Comparison of ENCODE assay signal across 9 mouse cellular contexts in genomic region chr13:56597831-56598612, GRCm38 (mm10). TPM values are rescaled to one million over a fixed set of nuclear protein-coding genes. Genes with fewer than 3 reads are reported as not detected.
DNase-seq lines count a peak whose midpoint lies in the region; ATAC-seq lines count a peak whose summit lies in the region.
"Had no signal": no experiment of that assay in that cellular context is flagged by ENCODE, and none has a peak within 500 bp of the region (broad histone marks: within the 10 kb centered on the region; RNA-seq: fewer than 3 reads in every experiment).

No protein-coding gene starts in this region.

- no peak overlapping the region for H3K4me3 ChIP-seq in stomach, embryonic 14.5 days (ENCODE audit: low read depth, low read length)

- no peaks in the 10 kb centered on the region for H3K27me3 ChIP-seq in stomach, embryonic 14.5 days (ENCODE audit: control insufficient read depth, insufficient read depth, low read length)

- H3K27ac ChIP-seq in stomach, embryonic 14.5 days (ENCODE audit: low read length): 0 out of 2 replicates have a peak overlapping the region, but pooled peaks have one; percentile 11

- no peaks in the 10 kb centered on the region for H3K36me3 ChIP-seq in stomach, embryonic 14.5 days (ENCODE audit: control insufficient read depth, insufficient read depth, low read length)

- no peaks in the 10 kb centered on the region for H3K9me3 ChIP-seq in stomach, embryonic 14.5 days (ENCODE audit: control insufficient read depth, low read depth, low read length)

- H3K4me2 ChIP-seq in stomach, embryonic 14.5 days (replicated peaks; ENCODE audit: low read depth, low read length): no peak overlapping the region

- 0 out of 2 replicates have a peak, but pooled peaks have one; percentile 28 for ATAC-seq in frontal cortex, adult (ENCODE audit: low TSS enrichment)
- peak; percentile 53; the same call in 1 of the 2 replicates for ATAC-seq in stomach, embryonic 14.5 days (ENCODE audit: insufficient number of reproducible peaks, insufficient read depth, low FRiP score, low read depth)

- no peak overlapping the region for H3K9ac ChIP-seq in stomach, embryonic 14.5 days (replicated peaks; ENCODE audit: low read depth, low read length)

- no peak for DNase-seq in frontal cortex, postnatal 36 days (ENCODE audit: low spot score in 2 of 2)
- peak; percentile 58 for DNase-seq in R1 (ENCODE audit: low read depth, low spot score)
- peak; percentile 68 for DNase-seq in heart, adult 8-10 months (ENCODE audit: low spot score)
- DNase-seq in kidney, postnatal 25 days: peak; percentile 84 to 86
- DNase-seq in cerebellum, adult 8-10 months: no peak
- no peak for DNase-seq in right cerebral cortex, postnatal 25 days

- H3K4me1 ChIP-seq in stomach, embryonic 14.5 days (ENCODE audit: control insufficient read depth, insufficient read depth, low read length): peaks cover 60% of the 10 kb centered on the region

- 35% methylated on average over 12 of the region's 12 CpGs for WGBS in stomach, embryonic 14.5 days

RNA-seq across cellular contexts. Expression of gene Tgfbi, which starts 11.3 kb away (rescaled TPM):
- 10 to 100 TPM; 10.2 to 16.8 (median 14.4) TPM for total RNA-seq in heart, adult 8-10 months (2022)
- polyA plus RNA-seq in stomach, embryonic 14.5 days (2014; fragmentation: Nextera tagmentation; extraction: Ambion mirVana): 123 and 134 TPM in 2 replicates
- total RNA-seq: CH12.LX had no signal

RNA-seq across cellular contexts. Expression of gene Lect2, which starts 49.7 kb away (rescaled TPM):
- not detected for total RNA-seq in heart, adult 8-10 months (2022)
- not detected in 2 replicates for polyA plus RNA-seq in stomach, embryonic 14.5 days (2014; fragmentation: Nextera tagmentation; extraction: Ambion mirVana)
- total RNA-seq: CH12.LX had no signal

Comparison
In these comparisons a context has a peak if more than half of its experiments do, and no peak if none do; other contexts are left out.
1. DNase-seq: peak in R1 (single experiment), heart, adult 8-10 months (single experiment) and kidney, postnatal 25 days (2 of 2); none in frontal cortex, postnatal 36 days (0 of 2), cerebellum, adult 8-10 months (single experiment) and right cerebral cortex, postnatal 25 days (single experiment).